Mouse (Mus musculus): ENCODE measurements around the gene 9030025P20Rik.
"Not testable (repeated sequence)": the region's sequence is repeated elsewhere in the genome, so short reads cannot be mapped to it uniquely, and the experiment has no call there.

9030025P20Rik gene

GRCm38 (mm10) chr17:14978362-14979038, at the start of gene 9030025P20Rik, which contains the start of gene Gm3417:
TSS of gene 9030025P20Rik (plus strand) at chr17:14978468.
TSS of gene Gm3417 (minus strand) at chr17:14978790.
- not testable (repeated sequence) for DNase-seq (ENCODE audit: low spot score)

DNA sequence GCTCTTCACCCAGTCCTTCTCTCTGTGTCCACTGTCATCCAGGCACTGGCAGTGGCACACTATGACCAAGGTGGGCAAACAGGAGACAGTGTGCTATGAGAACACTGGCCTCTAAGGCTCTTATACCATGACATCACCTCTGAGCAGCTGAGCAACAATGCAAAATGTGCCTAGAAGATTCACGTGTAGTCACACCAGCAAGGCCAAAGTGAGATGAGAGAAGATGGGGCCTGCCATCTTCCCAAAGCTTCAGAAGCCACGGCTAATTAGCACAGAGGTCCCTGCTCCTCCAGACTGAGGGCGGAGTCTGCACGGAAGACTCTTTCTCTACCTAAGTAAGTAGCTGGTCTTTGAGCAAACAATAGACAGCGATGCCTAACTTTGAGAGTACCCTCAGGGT, 49.6 kb upstream of the 9030025P20Rik start:
- no peak for DNase-seq (ENCODE audit: low spot score)

- no peak for DNase-seq (ENCODE audit: low spot score)
These were observed 47.6 kb upstream of the 9030025P20Rik start for GRCm38 (mm10) chr17:14930697-14931096.

GRCm38 (mm10) chr17:14931469-14931868, 46.8 kb upstream of the 9030025P20Rik start:
- no peak for DNase-seq (ENCODE audit: low spot score)

DNA sequence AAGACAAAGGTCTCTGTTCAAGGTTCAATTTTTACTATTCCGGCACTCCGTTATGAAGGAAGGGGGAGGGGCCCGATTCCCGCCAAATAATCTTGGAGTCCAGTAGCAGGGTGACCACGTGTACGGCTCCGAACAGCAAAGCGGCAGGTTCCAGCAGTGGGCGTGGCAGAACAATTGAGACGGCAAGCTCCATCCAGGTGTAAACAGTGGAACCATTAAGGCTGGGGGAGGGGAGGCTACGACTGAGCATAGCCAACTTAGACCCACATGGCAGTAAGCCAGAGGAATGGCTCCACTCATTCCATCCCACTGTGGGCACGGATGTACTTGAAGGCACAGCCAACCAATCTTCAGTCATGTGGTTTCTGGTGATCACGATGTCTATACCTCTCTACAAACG, 43.0 kb upstream of the 9030025P20Rik start:
- DNase-seq (ENCODE audit: low spot score) = not testable (repeated sequence)

- no peak for DNase-seq (ENCODE audit: low spot score)
These were observed 42.2 kb upstream of the 9030025P20Rik start for GRCm38 (mm10) chr17:14935841-14936605.

DNA sequence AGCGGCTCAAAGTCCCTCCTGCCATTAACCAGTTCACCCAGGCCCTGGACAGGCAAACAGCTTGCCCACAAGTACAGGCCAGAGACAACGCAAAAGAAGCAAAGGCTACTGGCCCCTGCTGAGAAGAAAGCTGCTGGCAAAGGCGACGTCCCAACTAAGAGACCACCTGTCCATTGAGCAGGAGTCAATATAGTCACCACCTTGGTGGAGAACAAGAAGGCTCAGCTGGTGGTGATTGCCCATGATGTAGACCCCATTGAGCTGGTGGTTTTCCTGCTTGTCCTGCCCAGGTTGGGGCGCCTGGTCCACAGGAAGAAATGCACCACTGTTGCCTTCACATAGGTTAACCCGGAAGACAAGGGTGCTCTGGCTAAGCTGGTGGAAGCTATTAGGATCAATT, 36.1 kb upstream of the 9030025P20Rik start:
- DNase-seq (ENCODE audit: low spot score) = not testable (repeated sequence)

GRCm38 (mm10) chr17:14943009-14943728, 35.1 kb upstream of the 9030025P20Rik start, which contains the start of the genes Wdr27 and 1600012H06Rik:
TSS of gene Wdr27 (minus strand) at chr17:14943158.
TSS of gene 1600012H06Rik (plus strand) at chr17:14943184.
- peak; percentile 98 for DNase-seq (ENCODE audit: low spot score)

DNA sequence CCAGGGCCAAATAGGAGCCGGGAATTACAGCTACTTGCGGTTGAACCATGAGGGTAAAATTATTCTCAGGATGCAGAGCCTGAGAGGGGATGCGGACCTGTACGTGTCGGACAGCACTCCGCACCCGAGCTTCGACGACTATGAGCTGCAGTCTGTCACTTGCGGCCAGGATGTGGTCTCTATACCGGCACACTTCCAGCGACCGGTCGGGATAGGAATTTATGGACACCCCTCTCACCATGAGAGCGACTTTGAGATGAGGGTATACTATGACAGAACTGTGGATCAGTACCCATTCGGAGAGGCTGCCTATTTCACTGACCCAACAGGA, 34.6 kb upstream of the 9030025P20Rik start:
- DNase-seq (ENCODE audit: low spot score) = no peak

DNA sequence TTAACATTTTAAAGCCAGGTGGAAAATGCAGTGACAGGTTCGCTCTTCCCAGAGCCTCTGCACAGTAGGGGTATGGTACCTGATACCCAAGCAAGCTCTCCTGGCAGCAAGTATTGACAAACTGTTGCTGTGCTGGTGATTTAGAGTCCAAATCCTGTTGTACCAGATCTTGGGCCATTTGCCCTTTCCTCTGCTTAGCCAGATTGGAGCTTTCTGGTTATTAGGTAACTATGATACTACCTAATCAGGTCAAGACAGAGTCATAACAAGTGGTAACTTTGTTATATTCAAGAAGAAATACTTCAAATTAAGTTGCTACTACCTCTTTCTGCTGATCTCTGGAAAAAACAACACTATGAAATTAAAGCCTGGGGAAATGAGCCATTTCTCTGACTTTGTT, 33.7 kb upstream of the 9030025P20Rik start:
- DNase-seq (ENCODE audit: low spot score) = no peak

GRCm38 (mm10) chr17:14949161-14949827, 29.0 kb upstream of the 9030025P20Rik start:
- DNase-seq (ENCODE audit: low spot score) = no peak

GRCm38 (mm10) chr17:14953452-14953851, 24.8 kb upstream of the 9030025P20Rik start:
- DNase-seq (ENCODE audit: low spot score) = no peak

DNA sequence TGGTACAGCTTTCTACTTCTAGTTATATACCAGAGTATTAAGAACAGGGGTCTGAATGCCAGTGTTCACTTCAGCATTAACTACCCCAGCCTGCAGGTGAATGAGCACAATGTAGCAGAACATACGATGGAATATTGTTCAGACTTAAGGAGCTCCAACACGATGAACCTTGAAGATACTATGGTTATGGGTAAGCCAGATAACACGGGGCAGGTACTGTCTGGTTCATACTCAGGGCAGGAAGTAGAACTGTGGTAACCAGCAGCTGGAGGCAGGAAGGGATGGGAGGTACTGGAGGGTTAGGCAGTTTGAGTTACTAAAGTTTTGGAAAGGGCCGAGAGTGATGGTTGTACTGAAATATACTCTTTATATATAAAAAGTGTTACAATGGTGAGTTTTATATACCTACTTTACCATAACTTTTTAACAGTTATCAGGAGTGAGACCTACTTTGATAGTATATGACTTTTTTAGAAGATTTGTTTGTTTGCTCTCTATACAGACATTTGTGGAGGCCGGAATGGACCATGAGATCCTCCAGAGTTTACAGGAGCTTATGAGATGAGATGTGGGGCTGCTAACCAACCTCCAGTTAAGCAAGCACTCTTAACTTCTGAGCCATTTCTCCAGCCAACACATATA, 19.5 kb upstream of the 9030025P20Rik start:
- DNase-seq (ENCODE audit: low spot score) = no peak

- DNase-seq (ENCODE audit: low spot score) = no peak
These were observed 18.3 kb upstream of the 9030025P20Rik start for GRCm38 (mm10) chr17:14959979-14960378.

DNA sequence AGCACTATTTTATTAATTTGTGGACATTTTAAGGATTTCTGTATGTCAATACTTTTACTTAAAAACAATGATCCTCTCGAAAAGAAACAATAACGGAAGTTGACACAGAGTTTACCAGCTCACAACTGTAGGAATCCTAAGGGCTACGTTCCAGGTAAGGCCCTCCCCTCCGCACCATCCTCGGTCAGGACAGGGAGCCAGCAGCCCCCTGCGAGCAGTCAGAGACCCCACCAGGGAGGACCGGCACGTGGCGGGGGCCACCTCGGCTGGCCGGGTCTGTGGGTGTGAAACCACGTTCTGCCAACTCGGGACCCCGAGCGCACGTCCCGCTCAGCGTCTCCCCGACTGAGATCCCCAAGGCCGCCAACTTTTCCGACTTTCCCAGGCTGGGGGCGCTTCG, 17.7 kb upstream of the 9030025P20Rik start:
- peak; percentile 66 for DNase-seq (ENCODE audit: low spot score)

GRCm38 (mm10) chr17:14960951-14961556, 17.2 kb upstream of the 9030025P20Rik start, which contains the start of gene Phf10:
TSS of gene Phf10 (minus strand) at chr17:14961273.
- peak; percentile 70 for DNase-seq (ENCODE audit: low spot score)

- not testable (repeated sequence) for DNase-seq (ENCODE audit: low spot score)
These were observed 16.6 kb upstream of the 9030025P20Rik start for GRCm38 (mm10) chr17:14961557-14962154.

GRCm38 (mm10) chr17:14968373-14968913, 9.8 kb upstream of the 9030025P20Rik start:
- not testable (repeated sequence) for DNase-seq (ENCODE audit: low spot score)

DNA sequence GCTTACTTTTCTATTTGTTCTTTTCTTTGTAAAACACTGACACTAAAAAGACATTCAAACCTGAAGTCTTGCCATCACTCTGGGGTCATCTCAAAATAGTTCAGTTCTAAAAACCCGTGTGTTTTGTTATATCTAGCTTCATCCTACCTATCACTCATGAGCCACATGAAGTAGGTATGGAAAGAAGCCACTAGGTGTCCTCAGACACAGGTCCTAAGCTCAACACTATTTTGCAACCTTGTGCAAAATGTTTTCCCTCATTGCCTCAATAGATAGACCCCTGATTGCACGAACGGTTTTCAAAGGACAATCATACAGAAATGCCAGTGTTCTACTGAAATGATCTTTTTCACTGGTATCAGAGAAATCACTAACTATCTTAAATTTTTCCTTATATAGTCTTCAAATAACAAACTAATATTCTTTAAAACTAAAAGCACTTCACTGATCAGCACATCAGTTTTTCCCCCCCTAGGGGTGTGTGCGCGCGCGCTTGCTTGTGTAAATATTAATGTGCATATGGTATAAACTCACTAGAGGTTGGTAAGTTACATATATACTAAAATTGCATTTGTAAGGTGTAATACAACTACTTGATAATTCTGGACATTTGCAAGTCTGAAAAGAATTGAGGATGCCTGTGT, 428 bp upstream of the 9030025P20Rik start:
- DNase-seq (ENCODE audit: low spot score) = not testable (repeated sequence)

All from testis, postnatal 14 days (tissue).